Mouse (Mus musculus): ENCODE measurements around the gene Zic1. TPM values are rescaled to one million over a fixed set of nuclear protein-coding genes. Genes with fewer than 3 reads are reported as not detected.

Zic1 gene
- polyA plus RNA-seq, 1 experiment: not detected

DNA sequence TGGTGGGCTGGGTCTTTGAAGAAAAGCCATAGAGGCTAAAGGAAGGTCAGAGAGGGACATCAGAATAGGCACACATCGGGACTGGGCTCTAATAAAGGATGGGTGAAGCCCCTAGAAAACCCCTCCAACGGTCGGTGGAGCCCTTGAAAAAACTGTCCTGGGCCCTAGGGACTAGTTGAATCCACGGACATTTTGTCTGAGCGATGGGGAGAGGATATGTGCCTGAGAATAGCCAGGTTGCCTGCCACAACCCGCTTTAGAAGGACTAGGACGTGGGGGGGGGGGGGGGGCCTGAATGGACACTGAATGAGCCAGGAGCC is 10.4 kb downstream of the Zic1 start:
- Histone ChIP-seq H3K27me3 (replicated peaks) (peaks cover 91% of the 10 kb centered on the region), H3K9me3 (peaks cover 36% of the 10 kb centered on the region), H3K36me3 (replicated peaks; ENCODE audit: low read length) (no peaks in the 10 kb centered on the region), H3K4me1 (peaks cover 9% of the 10 kb centered on the region; the same call in 1 of the 2 replicates), H3K4me3 (replicated peaks) (peak overlapping the region; percentile 78)
- no peak for TF ChIP-seq GATA1 (IDR thresholded peaks at IDR 0.05; ENCODE audit: borderline replicate concordance, low read length)
- TF ChIP-seq FLI1 (IDR thresholded peaks at IDR 0.05; ENCODE audit: low read length): no peak

GRCm38 (mm10) chr9:91354434-91355269 is 11.0 kb downstream of the Zic1 start:
- no peak for TF ChIP-seq FLI1 (IDR thresholded peaks at IDR 0.05; ENCODE audit: low read length)
- TF ChIP-seq GATA1 (IDR thresholded peaks at IDR 0.05; ENCODE audit: borderline replicate concordance, low read length): no peak
- no peaks in the 10 kb centered on the region for H3K36me3 ChIP-seq (replicated peaks; ENCODE audit: low read length)
- H3K27me3 ChIP-seq (replicated peaks): peaks cover 90% of the 10 kb centered on the region

DNA sequence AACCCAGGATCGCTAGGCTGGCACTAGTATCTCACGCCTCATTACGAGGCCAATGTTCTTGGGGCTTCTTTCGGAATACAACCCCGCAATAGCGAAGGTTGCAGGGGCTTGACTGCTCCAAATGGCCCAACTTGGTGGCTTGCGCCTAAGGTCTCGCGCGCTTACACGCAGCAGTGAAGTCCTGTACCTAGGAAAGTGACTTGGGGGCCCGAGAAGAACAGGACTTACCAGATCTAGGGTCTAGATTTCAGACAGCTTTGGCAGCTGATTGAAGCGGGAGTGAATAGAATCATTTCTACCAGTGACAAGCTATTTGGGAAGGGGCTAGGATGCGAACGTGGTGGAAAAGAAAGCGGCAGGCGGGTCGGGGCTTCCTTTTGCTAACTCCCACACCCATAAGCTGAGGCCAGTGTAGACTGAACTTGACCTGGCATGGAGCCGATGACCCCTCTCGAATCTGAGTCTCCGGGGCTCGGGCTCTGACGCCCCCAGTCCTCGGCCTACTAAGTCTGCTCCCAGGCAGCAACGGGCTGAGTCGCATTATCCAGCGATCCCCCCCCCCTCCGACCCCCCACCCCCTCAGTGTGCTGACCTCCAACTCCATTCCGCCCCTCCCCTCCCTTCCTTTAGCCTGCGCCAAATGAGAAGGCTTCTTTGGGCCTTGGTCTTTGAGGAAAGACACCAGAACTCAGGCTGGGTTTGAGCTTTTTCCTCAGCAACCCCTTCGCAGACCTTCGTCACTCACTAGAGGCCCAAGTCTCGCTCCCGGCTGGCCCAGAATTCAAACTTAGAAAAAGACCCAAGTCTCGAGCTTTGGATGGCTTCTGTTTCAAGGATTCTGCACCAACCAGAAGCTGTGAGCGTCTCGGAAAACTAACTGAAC is 11.8 kb downstream of the Zic1 start:
- Histone ChIP-seq H3K4me3 (replicated peaks) (no peak overlapping the region), H3K27me3 (replicated peaks) (peaks cover 82% of the 10 kb centered on the region)
- no peak for TF ChIP-seq GATA1 (IDR thresholded peaks at IDR 0.05; ENCODE audit: borderline replicate concordance, low read length)

More at GRCm38 (mm10) chr9:91354434-91355269, 11.0 kb downstream of the Zic1 start:
- Histone ChIP-seq H3K4me1 (peaks cover 9% of the 10 kb centered on the region; the same call in 1 of the 2 replicates), H3K4me3 (replicated peaks) (no peak overlapping the region), H3K9me3 (peaks cover 36% of the 10 kb centered on the region)

DNA sequence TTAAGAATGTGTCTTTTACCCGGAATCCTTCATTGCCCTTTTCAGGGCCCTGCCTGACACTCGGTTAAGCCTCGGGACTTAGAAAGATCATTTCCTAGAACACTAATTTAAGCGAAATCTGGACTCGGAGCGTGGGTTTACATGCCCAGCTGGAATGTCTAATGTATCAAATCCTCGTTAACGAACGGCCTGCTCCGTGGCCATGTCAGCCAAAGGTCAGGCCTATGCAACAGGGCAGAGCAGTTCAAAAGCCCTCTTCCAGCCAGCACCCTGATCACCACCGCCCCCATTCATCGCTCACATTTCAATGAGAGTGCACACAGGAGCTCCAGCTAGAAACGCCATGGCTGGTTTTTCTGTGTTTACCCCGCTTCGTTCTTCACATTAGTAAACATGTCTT is 12.8 kb downstream of the Zic1 start:
- Histone ChIP-seq H3K27me3 (replicated peaks) (peaks cover 75% of the 10 kb centered on the region), H3K9me3 (peaks cover 33% of the 10 kb centered on the region), H3K4me3 (replicated peaks) (no peak overlapping the region), H3K4me1 (peaks cover 9% of the 10 kb centered on the region; the same call in 1 of the 2 replicates), H3K36me3 (replicated peaks; ENCODE audit: low read length) (no peaks in the 10 kb centered on the region)
- TF ChIP-seq FLI1 (IDR thresholded peaks at IDR 0.05; ENCODE audit: low read length) (no peak), GATA1 (IDR thresholded peaks at IDR 0.05; ENCODE audit: borderline replicate concordance, low read length) (no peak)

More for the DNA sequence above, 11.8 kb downstream of the Zic1 start:
- Histone ChIP-seq H3K4me1 (peaks cover 9% of the 10 kb centered on the region; the same call in 1 of the 2 replicates), H3K9me3 (peaks cover 33% of the 10 kb centered on the region), H3K36me3 (replicated peaks; ENCODE audit: low read length) (no peaks in the 10 kb centered on the region)

DNA sequence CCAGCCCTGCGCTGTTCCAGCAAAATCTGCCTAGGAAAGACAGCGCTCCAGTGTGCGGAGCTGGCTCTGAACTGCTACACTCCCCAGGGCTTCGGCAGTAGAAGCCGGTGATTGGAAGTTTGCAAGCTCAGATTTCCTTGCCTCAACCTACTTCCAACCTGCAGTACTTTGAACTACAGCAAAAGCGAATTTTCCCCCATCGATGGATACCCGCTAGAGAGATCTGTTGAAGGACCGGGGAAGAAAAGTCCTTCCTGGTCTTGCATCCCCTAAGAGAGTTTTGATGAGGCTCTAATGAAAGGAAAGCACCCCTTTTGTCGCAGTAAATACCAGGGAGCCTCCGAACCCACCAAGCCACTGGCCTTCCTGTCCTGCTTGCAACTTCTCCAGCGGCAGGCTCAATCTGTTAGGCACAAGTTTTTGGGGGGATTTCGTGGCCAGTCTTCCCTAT is 13.6 kb downstream of the Zic1 start:
- Histone ChIP-seq H3K4me1 (peaks cover 9% of the 10 kb centered on the region; the same call in 1 of the 2 replicates), H3K36me3 (replicated peaks; ENCODE audit: low read length) (no peaks in the 10 kb centered on the region), H3K4me3 (replicated peaks) (no peak overlapping the region), H3K9me3 (peaks cover 33% of the 10 kb centered on the region), H3K27me3 (replicated peaks) (peaks cover 69% of the 10 kb centered on the region)
- TF ChIP-seq FLI1 (IDR thresholded peaks at IDR 0.05; ENCODE audit: low read length) (no peak), GATA1 (IDR thresholded peaks at IDR 0.05; ENCODE audit: borderline replicate concordance, low read length) (no peak)

- Histone ChIP-seq H3K36me3 (replicated peaks; ENCODE audit: low read length) (no peaks in the 10 kb centered on the region), H3K27me3 (replicated peaks) (peaks cover 62% of the 10 kb centered on the region), H3K9me3 (peaks cover 32% of the 10 kb centered on the region), H3K4me3 (replicated peaks) (no peak overlapping the region), H3K4me1 (peaks cover 9% of the 10 kb centered on the region; the same call in 1 of the 2 replicates)
- TF ChIP-seq FLI1 (IDR thresholded peaks at IDR 0.05; ENCODE audit: low read length) (no peak), GATA1 (IDR thresholded peaks at IDR 0.05; ENCODE audit: borderline replicate concordance, low read length) (no peak)
Measured at GRCm38 (mm10) chr9:91351361-91351760, 14.2 kb downstream of the Zic1 start.

- Histone ChIP-seq H3K4me1 (peaks cover 8% of the 10 kb centered on the region; the same call in 1 of the 2 replicates), H3K4me3 (replicated peaks) (no peak overlapping the region), H3K9me3 (peaks cover 30% of the 10 kb centered on the region), H3K27me3 (replicated peaks) (peaks cover 58% of the 10 kb centered on the region), H3K36me3 (replicated peaks; ENCODE audit: low read length) (no peaks in the 10 kb centered on the region)
- no peak for TF ChIP-seq GATA1 (IDR thresholded peaks at IDR 0.05; ENCODE audit: borderline replicate concordance, low read length)
- TF ChIP-seq FLI1 (IDR thresholded peaks at IDR 0.05; ENCODE audit: low read length): no peak
Measured at GRCm38 (mm10) chr9:91350861-91351291, 14.7 kb downstream of the Zic1 start.

GRCm38 (mm10) chr9:91350211-91350791 is 15.3 kb downstream of the Zic1 start:
- Histone ChIP-seq H3K4me1 (peaks cover 3% of the 10 kb centered on the region; the same call in 1 of the 2 replicates), H3K36me3 (replicated peaks; ENCODE audit: low read length) (no peaks in the 10 kb centered on the region), H3K27me3 (replicated peaks) (peaks cover 53% of the 10 kb centered on the region), H3K4me3 (replicated peaks) (no peak overlapping the region), H3K9me3 (peaks cover 30% of the 10 kb centered on the region)
- TF ChIP-seq GATA1 (IDR thresholded peaks at IDR 0.05; ENCODE audit: borderline replicate concordance, low read length) (no peak), FLI1 (IDR thresholded peaks at IDR 0.05; ENCODE audit: low read length) (no peak)

DNA sequence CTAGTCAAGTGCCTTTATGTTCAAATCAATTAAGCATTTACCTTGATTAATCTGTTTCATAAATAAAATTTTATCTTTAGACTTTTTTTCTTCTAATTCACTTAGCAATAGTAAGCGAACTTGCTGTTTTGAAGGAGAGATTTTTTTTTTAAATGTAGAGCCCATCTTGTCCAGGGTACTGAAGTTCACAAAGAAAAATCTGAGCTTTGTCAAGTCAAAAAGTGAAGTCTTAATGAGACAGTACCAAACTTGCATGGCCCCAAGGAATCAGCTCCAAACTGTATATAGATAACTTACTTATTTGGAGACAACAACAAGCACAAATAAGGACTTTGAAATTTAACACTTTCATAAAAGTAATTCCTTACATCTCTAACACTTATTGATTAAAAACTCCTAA is 16.9 kb downstream of the Zic1 start:
- H3K27me3 ChIP-seq (replicated peaks): peaks cover 37% of the 10 kb centered on the region
- no peaks in the 10 kb centered on the region for H3K36me3 ChIP-seq (replicated peaks; ENCODE audit: low read length)
- peaks cover 15% of the 10 kb centered on the region for H3K9me3 ChIP-seq
- no peak for TF ChIP-seq FLI1 (IDR thresholded peaks at IDR 0.05; ENCODE audit: low read length)
- no peak for TF ChIP-seq GATA1 (IDR thresholded peaks at IDR 0.05; ENCODE audit: borderline replicate concordance, low read length)
- no peak overlapping the region for H3K4me3 ChIP-seq (replicated peaks)
- 0 out of 2 replicates have a peak, but pooled peaks cover 3% of the 10 kb centered on the region for H3K4me1 ChIP-seq

Data from megakaryocyte, embryonic 14.5 days (primary cell).